Mouse (Mus musculus): Measurements from ENCODE around the gene Cfap58.

DNA sequence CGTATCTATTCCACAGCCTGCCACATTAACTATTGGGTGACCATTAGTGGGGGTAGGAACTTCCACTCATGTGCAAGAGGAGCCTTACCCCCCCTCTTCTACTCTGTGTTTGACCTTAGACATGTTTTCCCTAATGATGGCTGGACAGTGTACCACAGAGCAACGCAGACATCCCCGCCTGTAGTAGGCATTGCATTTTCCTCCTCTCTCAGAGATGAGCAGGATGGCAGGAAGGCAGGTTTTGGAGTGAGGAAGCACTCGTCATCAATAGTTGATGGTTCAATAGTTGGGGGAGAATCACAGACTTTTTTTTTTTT lies 52.1 kb downstream of the Cfap58 start:
- TF ChIP-seq USF1 (IDR thresholded peaks at IDR 0.05; ENCODE audit: low read depth) (no peak), CTCF (IDR thresholded peaks at IDR 0.05; ENCODE audit: control insufficient read depth, insufficient read depth, insufficient read length) (no peak), MYOD1 (IDR thresholded peaks at IDR 0.05; ENCODE audit: control insufficient read depth, insufficient read length, low read depth) (no peak), MYOG (IDR thresholded peaks at IDR 0.05; ENCODE audit: control insufficient read depth, extremely low read depth, insufficient read length) (no peak), MAX (IDR thresholded peaks at IDR 0.05) (no peak), FOSL1 (IDR thresholded peaks at IDR 0.05; ENCODE audit: insufficient read depth, low read length, poor library complexity, severe bottlenecking) (no peak), CEBPB (IDR thresholded peaks at IDR 0.05; ENCODE audit: low read depth) (no peak)

Data from C2C12 (cell line).